Mouse (Mus musculus) bone marrow macrophage, adult 2 months (primary cell): ENCODE measurements around the gene Kcne2. TPM values are rescaled to one million over a fixed set of nuclear protein-coding genes. Genes with fewer than 3 reads are reported as not detected.

Source experiments
- H3K27ac ChIP-seq: 2 replicates; pipeline ENCODE4 v1.5.1; 2012; ENCODE audit warnings: low read depth, low read length; ENCODE audit not compliant: insufficient read depth
- H3K4me1 ChIP-seq: 2 replicates; pipeline ENCODE4 v1.6.1; 2012; ENCODE audit warnings: low read length; ENCODE audit not compliant: control insufficient read depth, insufficient read depth
- H3K4me3 ChIP-seq: 2 replicates; pipeline ENCODE4 v1.5.1; 2012; ENCODE audit warnings: mild to moderate bottlenecking, low read length, moderate library complexity; ENCODE audit not compliant: insufficient read depth
- CTCF ChIP-seq: IDR thresholded peaks from 2 replicates; pipeline ENCODE4 v1.5.1; 2012; ENCODE audit warnings: low read depth, mild to moderate bottlenecking, low read length, moderate library complexity
- POLR2A ChIP-seq: IDR thresholded peaks from 2 replicates; pipeline ENCODE4 v1.6.1; 2012; ENCODE audit warnings: mild to moderate bottlenecking, low read depth, low read length, borderline replicate concordance
- polyA plus RNA-seq: library from polyadenylated mRNA; stranded (reverse); fragments of >200 nt; gene quantifications from 2 replicates; pipeline ENCODE4 v1.2.4, GENCODE M21; 2012; ENCODE audit not compliant: missing spikeins, insufficient read depth, insufficient read length

Kcne2 gene
- polyA plus RNA-seq, 1 experiment: not detected

DNA sequence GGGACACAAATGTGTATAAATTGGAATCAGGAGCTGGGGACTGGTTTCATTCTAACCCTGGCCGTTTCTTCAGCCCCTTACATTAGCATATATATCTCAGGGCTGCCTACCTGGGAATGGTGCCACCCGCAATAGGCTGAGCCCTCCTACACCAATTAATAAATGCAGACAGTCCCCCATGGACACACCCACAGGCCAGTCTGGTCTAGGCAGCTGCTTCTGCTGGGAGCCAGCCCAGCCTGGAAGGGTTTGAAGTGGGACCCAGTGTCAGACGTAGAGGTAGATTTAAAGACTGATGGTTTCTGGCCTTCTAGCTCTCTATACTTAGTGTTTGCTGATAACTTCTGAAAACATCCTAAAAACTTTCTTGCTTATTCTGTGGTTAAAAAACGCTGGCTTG is 16.9 kb downstream of the Kcne2 start:
- no peak for TF ChIP-seq CTCF
- no peak for TF ChIP-seq POLR2A
- Histone ChIP-seq H3K27ac (no peak overlapping the region), H3K4me3 (no peak overlapping the region), H3K4me1 (no peaks in the 10 kb centered on the region)

- Histone ChIP-seq H3K27ac (no peak overlapping the region), H3K4me1 (no peaks in the 10 kb centered on the region), H3K4me3 (no peak overlapping the region)
- TF ChIP-seq CTCF (peak; percentile 87), POLR2A (no peak)
Measured at GRCm38 (mm10) chr16:92313953-92314741, 22.0 kb downstream of the Kcne2 start.

GRCm38 (mm10) chr16:92316049-92316738 is 24.0 kb downstream of the Kcne2 start:
- Histone ChIP-seq H3K4me3 (no peak overlapping the region), H3K4me1 (no peaks in the 10 kb centered on the region), H3K27ac (no peak overlapping the region)
- TF ChIP-seq CTCF (no peak), POLR2A (no peak)

DNA sequence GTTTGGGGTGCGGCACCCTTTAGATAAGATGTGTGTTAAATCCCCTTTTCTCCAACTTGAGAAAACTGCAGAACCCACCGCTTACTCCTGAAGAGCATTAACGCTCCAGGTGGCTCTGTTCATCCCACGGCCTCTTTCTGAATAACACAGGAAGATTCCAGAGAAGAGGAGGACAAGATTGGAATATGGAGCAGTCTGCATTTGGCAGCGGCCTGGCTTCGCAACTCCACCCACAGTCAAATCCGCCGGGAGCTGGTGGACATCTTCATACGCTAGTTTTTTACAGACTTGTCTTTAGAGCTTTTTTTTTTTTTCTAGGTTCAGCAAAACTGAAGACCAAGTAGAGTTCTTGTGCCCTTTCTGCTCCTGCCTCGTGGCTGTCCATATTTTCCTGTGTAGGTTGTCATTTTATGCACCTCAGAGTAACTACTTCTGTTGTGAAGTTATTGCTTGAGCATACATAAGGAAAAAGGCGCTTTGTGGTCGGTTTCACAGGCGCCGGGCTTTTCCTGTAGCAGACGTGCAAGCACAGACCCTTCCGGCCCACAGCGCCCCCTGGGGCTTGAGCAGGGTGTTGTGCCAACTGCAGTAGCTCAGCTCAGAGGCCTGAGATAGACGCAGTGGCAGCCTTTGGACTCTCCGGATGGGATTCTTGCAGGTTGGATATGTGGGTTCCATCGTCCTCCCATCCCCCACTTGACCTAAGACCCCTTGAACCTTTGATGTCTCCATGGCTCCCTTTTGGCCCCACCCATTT is 27.3 kb downstream of the Kcne2 start:
- no peak overlapping the region for H3K27ac ChIP-seq
- no peaks in the 10 kb centered on the region for H3K4me1 ChIP-seq
- H3K4me3 ChIP-seq: no peak overlapping the region
- TF ChIP-seq POLR2A (no peak), CTCF (peak; percentile 23; the same call in 1 of the 2 replicates)

GRCm38 (mm10) chr16:92320361-92320760 is 28.2 kb downstream of the Kcne2 start:
- Histone ChIP-seq H3K4me3 (no peak overlapping the region), H3K27ac (no peak overlapping the region), H3K4me1 (no peaks in the 10 kb centered on the region)
- TF ChIP-seq POLR2A (no peak), CTCF (no peak)

GRCm38 (mm10) chr16:92321341-92321740 is 29.2 kb downstream of the Kcne2 start, which contains the start of gene Fam243:
Gene Fam243, minus strand, starts transcription at chr16:92321441.
- TF ChIP-seq CTCF (no peak), POLR2A (no peak)
- Histone ChIP-seq H3K27ac (no peak within 1 kb of the TSS), H3K4me1 (no peaks in the 10 kb centered on the region), H3K4me3 (no peak within 1 kb of the TSS)

DNA sequence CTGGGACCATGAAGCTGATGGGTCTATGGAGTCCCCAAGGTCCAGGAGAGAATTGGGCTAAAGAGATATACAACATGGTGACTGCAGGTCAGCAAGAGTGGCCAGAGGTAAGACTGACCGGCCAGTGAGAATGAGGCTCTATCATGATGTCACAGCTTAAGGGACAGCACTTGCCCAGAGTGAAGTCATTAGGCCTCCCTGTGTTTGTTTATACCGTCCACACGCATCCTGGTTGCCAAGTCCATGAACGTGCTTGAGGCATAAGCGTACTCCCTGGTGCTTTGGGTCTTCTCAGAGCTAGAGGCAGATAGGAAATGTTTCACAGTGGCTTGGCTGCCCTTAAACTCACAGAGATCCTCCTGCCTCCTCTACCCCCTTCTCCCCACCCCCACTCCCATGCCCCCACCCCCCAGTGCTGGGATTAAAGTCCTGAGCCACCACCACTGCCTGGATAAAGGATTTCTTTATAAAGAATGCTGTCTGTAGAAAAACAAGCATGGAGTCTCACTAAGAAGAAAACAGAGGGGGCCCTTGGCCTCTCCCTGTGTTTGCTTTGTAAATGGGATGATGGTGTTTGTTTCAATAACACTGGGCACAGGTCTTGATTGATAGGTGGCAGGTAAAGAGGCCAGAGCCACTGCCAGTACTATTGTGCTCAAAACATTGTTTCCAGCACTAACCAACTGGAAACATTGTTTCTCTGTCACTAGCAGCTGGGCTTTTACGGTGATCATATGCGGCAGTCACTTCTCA is 32.3 kb downstream of the Kcne2 start:
- Histone ChIP-seq H3K4me1 (no peaks in the 10 kb centered on the region), H3K27ac (no peak overlapping the region), H3K4me3 (no peak overlapping the region)
- no peak for TF ChIP-seq CTCF
- TF ChIP-seq POLR2A: no peak

GRCm38 (mm10) chr16:92325062-92325406 is 32.8 kb downstream of the Kcne2 start:
- TF ChIP-seq POLR2A: no peak
- no peak overlapping the region for H3K4me3 ChIP-seq
- no peak overlapping the region for H3K27ac ChIP-seq
- no peaks in the 10 kb centered on the region for H3K4me1 ChIP-seq

DNA sequence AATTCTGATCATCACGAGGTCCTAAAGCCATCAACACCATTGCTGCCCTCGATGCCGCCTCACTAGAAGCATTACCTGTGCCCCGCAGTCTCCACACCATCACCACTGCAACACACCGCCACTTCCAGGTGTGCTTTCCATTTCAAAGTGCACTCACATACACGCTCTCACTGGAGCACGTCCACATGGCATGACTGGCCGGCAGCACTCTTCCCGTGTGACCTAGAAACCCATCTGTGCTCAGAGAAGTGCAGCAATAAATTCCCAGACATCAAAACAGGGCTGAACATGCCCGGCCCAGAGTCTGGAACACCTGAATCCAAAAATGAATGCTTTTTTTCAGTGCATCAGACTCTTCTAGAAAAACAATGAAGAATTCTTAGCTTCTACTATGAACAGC is 35.7 kb downstream of the Kcne2 start:
- H3K4me3 ChIP-seq: no peak overlapping the region
- no peak overlapping the region for H3K27ac ChIP-seq
- no peak for TF ChIP-seq CTCF
- H3K4me1 ChIP-seq: no peaks in the 10 kb centered on the region
